Mouse (Mus musculus) lung, postnatal 0 days (tissue): Measurements from ENCODE around the gene BC107364.

Source experiments
- CTCF ChIP-seq: IDR thresholded peaks from 2 replicates; pipeline ENCODE4 v1.5.1; 2016; ENCODE audit warnings: antibody characterized with exemption, mild to moderate bottlenecking
- EP300 ChIP-seq: IDR thresholded peaks from 2 replicates; pipeline ENCODE4 v1.6.1; 2016; ENCODE audit warnings: antibody characterized with exemption, mild to moderate bottlenecking, control low read depth

DNA sequence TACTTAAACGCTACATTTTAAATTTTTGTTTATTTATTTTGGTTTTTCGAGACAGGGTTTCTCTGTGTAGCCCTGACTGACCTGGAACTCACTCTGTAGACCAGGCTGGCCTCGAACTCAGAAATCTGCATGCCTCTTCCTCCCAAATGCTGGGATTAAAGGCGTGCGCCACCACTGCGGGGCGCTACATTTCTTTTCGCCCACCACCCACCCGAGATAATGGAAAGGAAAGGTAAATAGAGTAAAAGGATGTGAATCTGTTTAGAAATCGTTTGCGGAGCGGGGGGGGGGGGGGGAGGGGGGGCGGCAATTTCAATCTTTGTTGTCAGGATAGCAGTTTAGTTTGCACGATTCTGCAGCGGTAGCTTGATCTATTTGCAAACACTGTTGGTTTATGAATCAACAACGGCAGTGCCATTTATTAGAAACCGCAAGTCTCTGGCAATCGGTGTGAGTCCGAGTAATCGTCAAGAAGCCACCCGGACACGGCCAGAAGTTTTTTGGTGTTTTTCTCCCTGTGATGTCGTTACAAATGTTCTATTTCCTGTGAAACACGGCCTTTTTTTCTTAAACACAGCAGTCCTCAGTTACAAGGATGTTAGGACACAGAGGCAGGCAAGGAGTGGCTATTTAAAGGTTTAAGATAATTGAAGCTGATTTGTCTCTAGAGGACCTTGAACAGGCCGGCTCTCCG, 35.6 kb upstream of the BC107364 start:
- peak; percentile 56 for TF ChIP-seq CTCF
- TF ChIP-seq EP300, result no peak
